Mouse (Mus musculus) erythroblast, embryonic 14.5 days (primary cell): ENCODE results near the gene Prr12.

Experiments used
- GATA1 ChIP-seq: IDR thresholded peaks from 2 replicates; pipeline ENCODE4 v1.6.1; 2012; ENCODE audit warnings: low read length, inconsistent platforms, mixed read lengths
- TAL1 ChIP-seq: IDR thresholded peaks from 3 replicates; pipeline ENCODE4 v1.6.1; 2012; ENCODE audit warnings: low read length, inconsistent platforms, mixed read lengths

GRCm38 (mm10) chr7:44978300-44978699 is 74.4 kb downstream of the Prr12 start:
- no peak for TF ChIP-seq GATA1
- no peak for TF ChIP-seq TAL1
